Comparison of ENCODE assay signal across 28 mouse cellular contexts in genomic region chr13:47342361-47342760, GRCm38 (mm10).
A peak's percentile ranks its signal among the peaks of the same experiment; 100 is the strongest.
DNase-seq lines count a peak whose midpoint lies in the region; ATAC-seq and TF ChIP-seq lines count a peak whose summit lies in the region.
"Had no signal": no experiment of that assay in that cellular context is flagged by ENCODE, and none has a peak within 500 bp of the region (broad histone marks: within the 10 kb centered on the region; RNA-seq: fewer than 3 reads in every experiment).

No protein-coding gene starts in this region.

- TF ChIP-seq CTCF in brain, embryonic 14.5 days (IDR thresholded peaks at IDR 0.05; ENCODE audit: borderline replicate concordance, extremely low read depth, insufficient read depth, insufficient read length): no peak

- no peak overlapping the region for H3K4me2 ChIP-seq in forebrain, embryonic 14.5 days (ENCODE audit: low read length)
- H3K4me2 ChIP-seq in forebrain, embryonic 13.5 days: no peak overlapping the region
- H3K4me2 ChIP-seq: embryonic facial prominence, embryonic 12.5 days; hindbrain, embryonic 12.5 days; intestine, embryonic 15.5 days; limb, embryonic 13.5 days; liver, embryonic 11.5 days; lung, embryonic 15.5 days; midbrain, embryonic 11.5 days; stomach, embryonic 15.5 days had no signal

- no peak for ATAC-seq in forebrain, embryonic 14.5 days
- no peak for ATAC-seq in forebrain, embryonic 13.5 days
- ATAC-seq: hindbrain, postnatal 0 days; intestine, embryonic 15.5 days; midbrain, embryonic 16.5 days had no signal

- H3K4me3 ChIP-seq in forebrain, embryonic 14.5 days (ENCODE audit: low read depth, low read length): no peak overlapping the region
- H3K4me3 ChIP-seq in forebrain, embryonic 13.5 days: no peak overlapping the region
- H3K4me3 ChIP-seq: embryonic facial prominence, embryonic 12.5 days; heart, embryonic 10.5 days; hindbrain, embryonic 12.5 days; intestine, embryonic 15.5 days; left cerebral cortex, adult 2 months; limb, embryonic 13.5 days; lung, embryonic 15.5 days; stomach, embryonic 15.5 days had no signal

- H3K4me1 ChIP-seq in forebrain, embryonic 14.5 days (ENCODE audit: control insufficient read depth, insufficient read depth, low read length): peaks cover 4% of the 10 kb centered on the region; the same call in 1 of the 2 replicates
- H3K4me1 ChIP-seq in forebrain, embryonic 13.5 days: peaks cover 3% of the 10 kb centered on the region; the same call in 1 of the 2 replicates
- H3K4me1 ChIP-seq: embryonic facial prominence, embryonic 12.5 days; heart, embryonic 10.5 days; intestine, embryonic 15.5 days; lung, embryonic 15.5 days; stomach, embryonic 15.5 days had no signal

- H3K9me3 ChIP-seq in forebrain, embryonic 14.5 days (replicated peaks; ENCODE audit: control insufficient read depth, low read length): no peaks in the 10 kb centered on the region
- no peaks in the 10 kb centered on the region for H3K9me3 ChIP-seq in forebrain, embryonic 13.5 days (replicated peaks)
- H3K9me3 ChIP-seq: embryonic facial prominence, embryonic 12.5 days; heart, embryonic 10.5 days; hindbrain, embryonic 12.5 days; intestine, embryonic 15.5 days; limb, embryonic 13.5 days; lung, embryonic 15.5 days; stomach, embryonic 15.5 days had no signal

- 79% methylated on average over 1 of the region's 1 CpGs for WGBS in forebrain, embryonic 14.5 days
- WGBS in forebrain, embryonic 13.5 days: 100% methylated on average over 1 of the region's 1 CpGs

- intact Hi-C loops in gastrocnemius, postnatal 36 days (cut with DNase I): loop anchor here (10.0 kb wide), 1 partner anchor 922 kb away; the partner anchor contains the start of gene Id4

- TF ChIP-seq POLR2A in brain, embryonic 14.5 days (IDR thresholded peaks at IDR 0.05; ENCODE audit: borderline replicate concordance, extremely low read depth, insufficient read depth, insufficient read length, poor library complexity, severe bottlenecking): no peak

- no peak overlapping the region for H3K9ac ChIP-seq in forebrain, embryonic 14.5 days (ENCODE audit: low read length)
- no peak overlapping the region for H3K9ac ChIP-seq in forebrain, embryonic 13.5 days
- H3K9ac ChIP-seq: embryonic facial prominence, embryonic 12.5 days; hindbrain, embryonic 12.5 days; intestine, embryonic 15.5 days; limb, embryonic 13.5 days; lung, embryonic 15.5 days; stomach, embryonic 15.5 days had no signal

- no peaks in the 10 kb centered on the region for H3K36me3 ChIP-seq in forebrain, embryonic 14.5 days (ENCODE audit: control insufficient read depth, insufficient read depth, low read length)
- H3K36me3 ChIP-seq in forebrain, embryonic 13.5 days (ENCODE audit: poor library complexity, severe bottlenecking): no peaks in the 10 kb centered on the region
- H3K36me3 ChIP-seq: embryonic facial prominence, embryonic 12.5 days; heart, embryonic 10.5 days; hindbrain, embryonic 12.5 days; intestine, embryonic 15.5 days; limb, embryonic 13.5 days; lung, embryonic 15.5 days; stomach, embryonic 15.5 days had no signal

- no peaks in the 10 kb centered on the region for H3K27me3 ChIP-seq in forebrain, embryonic 14.5 days (replicated peaks; ENCODE audit: control insufficient read depth, insufficient read depth, low read length)
- no peaks in the 10 kb centered on the region for H3K27me3 ChIP-seq in forebrain, embryonic 13.5 days
- H3K27me3 ChIP-seq: embryonic facial prominence, embryonic 12.5 days; hindbrain, embryonic 12.5 days; intestine, embryonic 15.5 days; limb, embryonic 13.5 days; lung, embryonic 15.5 days; stomach, embryonic 15.5 days had no signal

- no peak overlapping the region for H3K27ac ChIP-seq in forebrain, embryonic 14.5 days (ENCODE audit: low read depth, low read length)
- no peak overlapping the region for H3K27ac ChIP-seq in forebrain, embryonic 13.5 days
- H3K27ac ChIP-seq: embryonic facial prominence, embryonic 12.5 days; heart, embryonic 10.5 days; hindbrain, embryonic 12.5 days; hindbrain, postnatal 0 days; intestine, embryonic 15.5 days; kidney, postnatal 0 days; left cerebral cortex, adult 2 months; limb, embryonic 13.5 days; lung, embryonic 15.5 days; stomach, embryonic 15.5 days had no signal

- peak; percentile 53 for DNase-seq in forebrain, embryonic 14.5 days (ENCODE audit: low spot score)
- DNase-seq in brain, embryonic 14.5 days (ENCODE audit: low read depth): peak; percentile 71
- DNase-seq in cerebellum, adult 9-10 months: peak; percentile 49
- peak; percentile 19 for DNase-seq in cerebellum, postnatal 36 days
- DNase-seq in urinary bladder, postnatal 25 days (ENCODE audit: low spot score): no peak
- DNase-seq in gastrocnemius, postnatal 36 days: no peak
- DNase-seq: adrenal gland, postnatal 25 days; embryo, embryonic 11 days; gastrocnemius, postnatal 10 days; heart, postnatal 36 days; kidney, adult 8-10 months; right cerebral cortex, postnatal 25 days; thymus, adult 18-20 months; thymus, postnatal 25 days had no signal

Comparison
In these comparisons a context has a peak if more than half of its experiments do, and no peak if none do; other contexts are left out.
1. DNase-seq: peak in forebrain, embryonic 14.5 days (single experiment), brain, embryonic 14.5 days (single experiment), cerebellum, adult 9-10 months (single experiment) and cerebellum, postnatal 36 days (2 of 2); none in urinary bladder, postnatal 25 days (single experiment) and gastrocnemius, postnatal 36 days (0 of 2).